Mouse (Mus musculus): ENCODE results near the gene Ccdc171. TPM values are rescaled to one million over a fixed set of nuclear protein-coding genes. Genes with fewer than 3 reads are reported as not detected.
"Not testable (repeated sequence)": the region's sequence is repeated elsewhere in the genome, so short reads cannot be mapped to it uniquely, and the experiment has no call there.

The Ccdc171 gene
- polyA plus RNA-seq, 1 experiment: 2.1 TPM

GRCm38 (mm10) chr4:83658415-83658814 is 133.1 kb downstream of the Ccdc171 start:
- Histone ChIP-seq H3K4me3 (replicated peaks; ENCODE audit: insufficient read depth, low read depth, low read length) (no peak overlapping the region), H3K4me1 (ENCODE audit: control insufficient read depth, insufficient read depth, low read length) (no peaks in the 10 kb centered on the region; the same call in 1 of the 2 replicates), H3K27me3 (ENCODE audit: control insufficient read depth, insufficient read depth, low read length) (no peaks in the 10 kb centered on the region), H3K27ac (ENCODE audit: insufficient read depth, low read length) (no peak overlapping the region)
- TF ChIP-seq POLR2A (IDR thresholded peaks at IDR 0.05; ENCODE audit: borderline replicate concordance, insufficient read depth, low read length) (no peak), CTCF (IDR thresholded peaks at IDR 0.05; ENCODE audit: borderline replicate concordance, insufficient read depth, low read depth, low read length) (no peak)
- WGBS: 85% methylated on average over 10 of the region's 10 CpGs
- DNase-seq: no peak

GRCm38 (mm10) chr4:83659411-83659810 is 134.1 kb downstream of the Ccdc171 start:
- H3K27ac ChIP-seq (ENCODE audit: insufficient read depth, low read length): no peak overlapping the region
- TF ChIP-seq POLR2A (IDR thresholded peaks at IDR 0.05; ENCODE audit: borderline replicate concordance, insufficient read depth, low read length) (no peak), CTCF (IDR thresholded peaks at IDR 0.05; ENCODE audit: borderline replicate concordance, insufficient read depth, low read depth, low read length) (no peak)
- no peaks in the 10 kb centered on the region; the same call in 1 of the 2 replicates for H3K4me1 ChIP-seq (ENCODE audit: control insufficient read depth, insufficient read depth, low read length)
- H3K27me3 ChIP-seq (ENCODE audit: control insufficient read depth, insufficient read depth, low read length): no peaks in the 10 kb centered on the region
- 39% methylated on average over 11 of the region's 11 CpGs for WGBS
- no peak for DNase-seq
- H3K4me3 ChIP-seq (replicated peaks; ENCODE audit: insufficient read depth, low read depth, low read length): no peak overlapping the region

- 95% methylated on average over 1 of the region's 1 CpGs for WGBS
- H3K27me3 ChIP-seq (ENCODE audit: control insufficient read depth, insufficient read depth, low read length): no peaks in the 10 kb centered on the region
- H3K4me1 ChIP-seq (ENCODE audit: control insufficient read depth, insufficient read depth, low read length): no peaks in the 10 kb centered on the region; the same call in 1 of the 2 replicates
- H3K4me3 ChIP-seq (replicated peaks; ENCODE audit: insufficient read depth, low read depth, low read length): no peak overlapping the region
- no peak for DNase-seq
- H3K27ac ChIP-seq (ENCODE audit: insufficient read depth, low read length): no peak overlapping the region
- no peak for TF ChIP-seq POLR2A (IDR thresholded peaks at IDR 0.05; ENCODE audit: borderline replicate concordance, insufficient read depth, low read length)
- TF ChIP-seq CTCF (IDR thresholded peaks at IDR 0.05; ENCODE audit: borderline replicate concordance, insufficient read depth, low read depth, low read length): no peak
These were observed 136.3 kb downstream of the Ccdc171 start for GRCm38 (mm10) chr4:83661519-83662271.

- Histone ChIP-seq H3K4me1 (ENCODE audit: control insufficient read depth, insufficient read depth, low read length) (no peaks in the 10 kb centered on the region), H3K27me3 (ENCODE audit: control insufficient read depth, insufficient read depth, low read length) (no peaks in the 10 kb centered on the region), H3K27ac (ENCODE audit: insufficient read depth, low read length) (no peak overlapping the region), H3K4me3 (replicated peaks; ENCODE audit: insufficient read depth, low read depth, low read length) (no peak overlapping the region)
- DNase-seq: no peak
- TF ChIP-seq CTCF (IDR thresholded peaks at IDR 0.05; ENCODE audit: borderline replicate concordance, insufficient read depth, low read depth, low read length) (no peak), POLR2A (IDR thresholded peaks at IDR 0.05; ENCODE audit: borderline replicate concordance, insufficient read depth, low read length) (no peak)
- WGBS: 93% methylated on average over 4 of the region's 4 CpGs
These were observed 137.0 kb downstream of the Ccdc171 start for GRCm38 (mm10) chr4:83662301-83662700.

- Histone ChIP-seq H3K4me3 (replicated peaks; ENCODE audit: insufficient read depth, low read depth, low read length) (no peak overlapping the region), H3K27ac (ENCODE audit: insufficient read depth, low read length) (no peak overlapping the region), H3K27me3 (ENCODE audit: control insufficient read depth, insufficient read depth, low read length) (no peaks in the 10 kb centered on the region), H3K4me1 (ENCODE audit: control insufficient read depth, insufficient read depth, low read length) (no peaks in the 10 kb centered on the region)
- TF ChIP-seq POLR2A (IDR thresholded peaks at IDR 0.05; ENCODE audit: borderline replicate concordance, insufficient read depth, low read length): no peak
- no peak for TF ChIP-seq CTCF (IDR thresholded peaks at IDR 0.05; ENCODE audit: borderline replicate concordance, insufficient read depth, low read depth, low read length)
- no peak for DNase-seq
- WGBS: 66% methylated on average over 2 of the region's 2 CpGs
These were observed 144.2 kb downstream of the Ccdc171 start for GRCm38 (mm10) chr4:83669552-83669951.

- not testable (repeated sequence) for H3K4me3 ChIP-seq (replicated peaks; ENCODE audit: insufficient read depth, low read depth, low read length); H3K4me1 ChIP-seq (ENCODE audit: control insufficient read depth, insufficient read depth, low read length); H3K27me3 ChIP-seq (ENCODE audit: control insufficient read depth, insufficient read depth, low read length); H3K27ac ChIP-seq (ENCODE audit: insufficient read depth, low read length); DNase-seq
- WGBS: 90% methylated on average over 4 of the region's 4 CpGs
These were observed 150.0 kb downstream of the Ccdc171 start for GRCm38 (mm10) chr4:83675308-83675707.

GRCm38 (mm10) chr4:83676444-83676843 is 151.1 kb downstream of the Ccdc171 start:
- Histone ChIP-seq H3K27me3 (ENCODE audit: control insufficient read depth, insufficient read depth, low read length) (no peaks in the 10 kb centered on the region), H3K27ac (ENCODE audit: insufficient read depth, low read length) (no peak overlapping the region), H3K4me1 (ENCODE audit: control insufficient read depth, insufficient read depth, low read length) (no peaks in the 10 kb centered on the region), H3K4me3 (replicated peaks; ENCODE audit: insufficient read depth, low read depth, low read length) (no peak overlapping the region)
- TF ChIP-seq POLR2A (IDR thresholded peaks at IDR 0.05; ENCODE audit: borderline replicate concordance, insufficient read depth, low read length): no peak
- 89% methylated on average over 4 of the region's 4 CpGs for WGBS
- no peak for DNase-seq

- H3K27me3 ChIP-seq (ENCODE audit: control insufficient read depth, insufficient read depth, low read length): no peaks in the 10 kb centered on the region
- H3K4me1 ChIP-seq (ENCODE audit: control insufficient read depth, insufficient read depth, low read length): no peaks in the 10 kb centered on the region
- no peak for TF ChIP-seq POLR2A (IDR thresholded peaks at IDR 0.05; ENCODE audit: borderline replicate concordance, insufficient read depth, low read length)
- no peak for TF ChIP-seq CTCF (IDR thresholded peaks at IDR 0.05; ENCODE audit: borderline replicate concordance, insufficient read depth, low read depth, low read length)
- no peak overlapping the region for H3K4me3 ChIP-seq (replicated peaks; ENCODE audit: insufficient read depth, low read depth, low read length)
- WGBS: 90% methylated on average over 14 of the region's 14 CpGs
- no peak for DNase-seq
- H3K27ac ChIP-seq (ENCODE audit: insufficient read depth, low read length): no peak overlapping the region
These were observed 155.7 kb downstream of the Ccdc171 start for GRCm38 (mm10) chr4:83681081-83681480.
